8 mouse cellular contexts compared by ENCODE assay signal in the genomic region with DNA sequence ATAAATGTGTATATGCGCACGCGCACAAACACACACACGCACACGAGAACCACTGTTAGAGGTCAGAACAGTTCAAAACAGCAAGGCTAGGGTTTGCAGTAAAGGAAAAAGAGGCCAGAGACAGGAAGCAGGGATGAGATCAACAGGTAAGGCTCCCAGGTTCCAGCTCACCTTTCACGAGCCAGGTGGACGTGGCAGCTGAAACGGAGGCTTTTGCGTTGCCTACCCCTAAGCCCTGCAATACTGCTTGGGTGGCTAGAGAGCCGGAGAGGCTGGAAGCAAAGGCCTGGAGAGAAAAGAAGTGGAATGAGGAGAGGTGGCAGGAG. TPM values are rescaled to one million over a fixed set of nuclear protein-coding genes. Genes with fewer than 3 reads are reported as not detected.
A peak's percentile ranks its signal among the peaks of the same experiment; 100 is the strongest.
DNase-seq lines count a peak whose midpoint lies in the region; ATAC-seq and TF ChIP-seq lines count a peak whose summit lies in the region.

No protein-coding gene starts in this region.

- H3K9ac ChIP-seq in liver, embryonic 13.5 days = peak overlapping the region; percentile 97

- peaks cover 36% of the 10 kb centered on the region for H3K36me3 ChIP-seq in liver, embryonic 13.5 days

- peak overlapping the region; percentile 91 for H3K4me2 ChIP-seq in liver, embryonic 13.5 days

- H3K27me3 ChIP-seq in liver, embryonic 13.5 days = no peaks in the 10 kb centered on the region

- ATAC-seq in liver, embryonic 13.5 days (ENCODE audit: low read depth) = peak; percentile 3; the same call in 1 of the 2 replicates
- ATAC-seq in granulocyte monocyte progenitor cell, adult 5-6 weeks (replicated peaks; ENCODE audit: poor library complexity, severe bottlenecking) = no peak

- peaks cover 86% of the 10 kb centered on the region for H3K4me1 ChIP-seq in liver, embryonic 13.5 days (replicated peaks)

- WGBS in liver, embryonic 13.5 days (ENCODE audit: insufficient replicate concordance) = 25% methylated on average over 10 of the region's 10 CpGs

- no peaks in the 10 kb centered on the region for H3K9me3 ChIP-seq in liver, embryonic 13.5 days (replicated peaks)

- DNase-seq in gastrocnemius, adult 2 months = no peak
- DNase-seq in gastrocnemius, postnatal 36 days = no peak
- peak; percentile 6 for DNase-seq in thymus, postnatal 25 days
- DNase-seq in thymus, postnatal 36 days = no peak
- DNase-seq in liver, embryonic 13.5 days = peak; percentile 16
- no peak for DNase-seq in ovary, postnatal 14 days (ENCODE audit: low spot score)
- no peak for DNase-seq in left cerebral cortex, postnatal 14 days (ENCODE audit: low spot score in 2 of 2)

- no peak for TF ChIP-seq CTCF in gastrocnemius, adult 2 months (IDR thresholded peaks at IDR 0.05)

- H3K4me3 ChIP-seq in gastrocnemius, adult 2 months = peak overlapping the region; percentile 93
- H3K4me3 ChIP-seq in liver, embryonic 13.5 days (replicated peaks) = peak overlapping the region; percentile 87

- intact Hi-C loops in gastrocnemius, adult 2 months (cut with DNase I) = loop anchor here (5.0 kb wide), 1 partner anchor 50 kb away; a partner anchor contains a TSS
- intact Hi-C loops in gastrocnemius, postnatal 36 days (cut with DNase I) = loop anchor here (5.0 kb wide), 1 partner anchor 50 kb away; a partner anchor contains a TSS
- intact Hi-C loops in left cerebral cortex, postnatal 14 days (cut with DNase I) = loop anchor here (5.0 kb wide), 1 partner anchor 50 kb away; a partner anchor contains a TSS

- peak overlapping the region; percentile 83 for H3K27ac ChIP-seq in gastrocnemius, adult 2 months
- H3K27ac ChIP-seq in liver, embryonic 13.5 days = peak overlapping the region; percentile 94

RNA-seq across cellular contexts. Expression of a gene that starts 0.7 kb away (rescaled TPM):
- total RNA-seq in gastrocnemius, adult 2 months (2021) = 1 to 10 TPM; 2.3 to 3.7 TPM
- 1 to 10 TPM; 2.5 to 2.6 TPM for total RNA-seq in gastrocnemius, postnatal 36 days (2021)
- 16.7 and 21.4 TPM in 2 replicates for polyA plus RNA-seq in liver, embryonic 13.5 days (2015; fragmentation: Nextera tagmentation; extraction: Ambion mirVana)
- total RNA-seq in granulocyte monocyte progenitor cell, adult 5-6 weeks (2014; fragmentation: Nextera tagmentation) = 37.7 and 45.6 TPM in 2 replicates
- total RNA-seq in granulocyte monocyte progenitor cell, adult 5-6 weeks (2017) = 18.4 and 24.8 TPM in 2 replicates
- 10 to 100 TPM; 23.4 to 24.5 TPM for total RNA-seq in left cerebral cortex, postnatal 14 days (2021)

RNA-seq across cellular contexts. Expression of a gene that starts 31.8 kb away (rescaled TPM):
- not detected for total RNA-seq in gastrocnemius, adult 2 months (2021)
- total RNA-seq in gastrocnemius, postnatal 36 days (2021) = not detected
- 1.6 and 2.4 TPM in 2 replicates for polyA plus RNA-seq in liver, embryonic 13.5 days (2015; fragmentation: Nextera tagmentation; extraction: Ambion mirVana)
- not detected in 2 replicates for total RNA-seq in granulocyte monocyte progenitor cell, adult 5-6 weeks (2014; fragmentation: Nextera tagmentation)
- not detected in 2 replicates for total RNA-seq in granulocyte monocyte progenitor cell, adult 5-6 weeks (2017)
- total RNA-seq in left cerebral cortex, postnatal 14 days (2021) = not detected

RNA-seq across cellular contexts. Expression of a gene that starts 50.6 kb away (rescaled TPM):
- total RNA-seq in gastrocnemius, adult 2 months (2021) = 1 to 10 TPM; 5.2 to 7.6 TPM
- total RNA-seq in gastrocnemius, postnatal 36 days (2021) = 1 to 10 TPM; 5.3 to 6.1 TPM
- 14.3 and 17.8 TPM in 2 replicates for polyA plus RNA-seq in liver, embryonic 13.5 days (2015; fragmentation: Nextera tagmentation; extraction: Ambion mirVana)
- 0.06 and 1.2 TPM in 2 replicates for total RNA-seq in granulocyte monocyte progenitor cell, adult 5-6 weeks (2014; fragmentation: Nextera tagmentation)
- total RNA-seq in granulocyte monocyte progenitor cell, adult 5-6 weeks (2017) = not detected in 2 replicates
- total RNA-seq in left cerebral cortex, postnatal 14 days (2021) = 10 to 100 TPM; 27.1 to 27.4 TPM

RNA-seq across cellular contexts. Expression of a gene that starts 59.4 kb away (rescaled TPM):
- total RNA-seq in gastrocnemius, adult 2 months (2021) = 1 to 10 TPM; 1.9 to 2.1 TPM
- total RNA-seq in gastrocnemius, postnatal 36 days (2021) = 1 to 10 TPM; 1.4 to 1.7 TPM
- polyA plus RNA-seq in liver, embryonic 13.5 days (2015; fragmentation: Nextera tagmentation; extraction: Ambion mirVana) = 1.9 and 2.8 TPM in 2 replicates
- total RNA-seq in granulocyte monocyte progenitor cell, adult 5-6 weeks (2014; fragmentation: Nextera tagmentation) = 1.8 and 2.3 TPM in 2 replicates
- total RNA-seq in granulocyte monocyte progenitor cell, adult 5-6 weeks (2017) = 5.2 and 6.6 TPM in 2 replicates
- 1 to 10 TPM; 3.6 to 4.0 TPM for total RNA-seq in left cerebral cortex, postnatal 14 days (2021)

Comparison
In these comparisons a context has a peak if more than half of its experiments do, and no peak if none do; other contexts are left out.
1. DNase-seq: peak in thymus, postnatal 25 days (single experiment) and liver, embryonic 13.5 days (single experiment); none in gastrocnemius, adult 2 months (single experiment), gastrocnemius, postnatal 36 days (0 of 2), thymus, postnatal 36 days (0 of 2), ovary, postnatal 14 days (single experiment) and left cerebral cortex, postnatal 14 days (0 of 2).
2. RNA of a gene that starts 0.7 kb away (total RNA-seq): 18.4 to 45.6 TPM in granulocyte monocyte progenitor cell, adult 5-6 weeks and 23.4 to 24.5 TPM in left cerebral cortex, postnatal 14 days; 2.3 to 3.7 TPM in gastrocnemius, adult 2 months and 2.5 to 2.6 TPM in gastrocnemius, postnatal 36 days; every median in the first group is over 4 times any median in the second.